Mouse (Mus musculus): ENCODE results near the gene Trp53i13. TPM values are rescaled to one million over a fixed set of nuclear protein-coding genes. Genes with fewer than 3 reads are reported as not detected.
A peak's percentile ranks its signal among the peaks of the same experiment; 100 is the strongest.
"Not testable (repeated sequence)": the region's sequence is repeated elsewhere in the genome, so short reads cannot be mapped to it uniquely, and the experiment has no call there.

Gene Trp53i13
- polyA plus RNA-seq (2015; fragmentation: Nextera tagmentation; extraction: Ambion mirVana): 28.5 and 29.1 TPM in 2 replicates

DNA sequence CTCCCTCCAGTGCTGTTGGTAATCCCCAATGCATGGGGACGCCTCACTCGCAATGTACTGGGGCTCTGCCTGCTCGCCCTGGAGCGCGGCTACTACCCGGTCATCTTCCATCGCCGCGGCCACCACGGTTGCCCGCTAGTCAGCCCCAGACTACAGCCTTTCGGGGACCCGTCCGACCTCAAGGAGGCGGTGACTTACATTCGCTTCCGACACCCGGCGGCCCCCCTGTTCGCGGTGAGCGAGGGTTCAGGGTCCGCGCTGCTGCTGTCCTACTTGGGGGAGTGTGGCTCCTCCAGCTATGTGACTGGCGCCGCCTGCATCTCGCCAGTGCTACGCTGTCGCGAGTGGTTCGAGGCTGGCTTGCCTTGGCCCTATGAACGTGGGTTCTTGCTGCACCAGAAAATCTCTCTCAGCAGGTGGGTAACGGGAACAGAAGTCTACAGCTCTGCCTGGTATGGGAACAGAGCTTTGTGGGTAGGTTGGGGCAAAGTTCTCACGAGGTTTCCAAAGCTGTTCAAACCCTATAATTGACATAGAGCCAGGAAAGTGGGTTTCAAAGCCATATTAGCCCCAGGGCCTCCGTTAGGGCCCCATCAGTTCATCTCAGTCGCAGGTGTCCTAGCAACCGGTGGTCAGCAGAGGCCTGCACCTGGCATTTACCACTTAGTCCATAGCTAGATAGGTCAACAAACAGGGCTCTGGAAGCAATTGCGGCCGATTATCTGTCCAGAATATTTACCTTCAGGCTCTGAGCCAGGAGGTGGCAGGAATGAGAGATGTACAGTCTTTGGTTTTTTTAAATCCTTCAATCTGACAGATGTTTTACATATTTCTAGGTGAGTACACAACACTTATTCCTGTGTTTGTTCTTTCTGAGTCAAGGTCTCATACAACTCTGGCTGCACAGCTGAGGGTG is at the start of gene Trp53i13:
Gene Trp53i13, minus strand, starts transcription at position 344 of the 916 bp plus-strand sequence.
- Histone ChIP-seq H3K27me3 (replicated peaks) (peaks cover 8% of the 10 kb centered on the region; the same call in 1 of the 2 replicates), H3K4me2 (replicated peaks) (peak within 1 kb of the TSS; percentile 98), H3K9ac (peak within 1 kb of the TSS; percentile 62), H3K4me3 (replicated peaks) (peak within 1 kb of the TSS; percentile 51), H3K9me3 (no peaks in the 10 kb centered on the region), H3K4me1 (replicated peaks) (peaks cover 30% of the 10 kb centered on the region), H3K36me3 (no peaks in the 10 kb centered on the region), H3K27ac (peak within 1 kb of the TSS; percentile 29; the same call in 1 of the 2 replicates)
- 9% methylated on average over 39 of the region's 39 CpGs for WGBS
- no peak for ATAC-seq

DNA sequence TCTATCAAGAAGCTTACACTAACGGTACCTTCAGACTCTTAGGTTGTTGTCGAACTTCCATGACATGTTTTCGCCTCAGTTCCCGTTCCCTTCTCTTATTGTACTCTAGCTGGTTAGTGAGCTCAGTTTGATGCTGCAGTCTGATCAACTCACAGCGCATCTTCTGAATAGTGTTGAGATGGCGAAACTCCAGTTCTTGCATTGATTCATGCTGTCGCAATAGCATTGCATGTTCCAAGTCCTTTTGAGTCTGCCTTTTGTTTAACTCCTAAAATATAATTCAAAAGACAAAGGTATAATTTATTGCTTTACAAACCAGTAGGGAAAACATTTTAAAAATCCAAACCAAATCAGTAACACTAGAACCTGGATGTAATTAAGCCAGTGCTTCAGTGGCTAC is 29.5 kb upstream of the Trp53i13 start:
- H3K9ac ChIP-seq: no peak overlapping the region
- H3K4me3 ChIP-seq (replicated peaks): no peak overlapping the region
- ATAC-seq: no peak
- H3K4me1 ChIP-seq (replicated peaks): no peaks in the 10 kb centered on the region
- no peaks in the 10 kb centered on the region for H3K9me3 ChIP-seq
- no peaks in the 10 kb centered on the region for H3K27me3 ChIP-seq (replicated peaks)
- H3K27ac ChIP-seq: no peak overlapping the region
- H3K36me3 ChIP-seq: peaks cover 23% of the 10 kb centered on the region
- 96% methylated on average over 7 of the region's 7 CpGs for WGBS
- H3K4me2 ChIP-seq (replicated peaks): no peak overlapping the region

DNA sequence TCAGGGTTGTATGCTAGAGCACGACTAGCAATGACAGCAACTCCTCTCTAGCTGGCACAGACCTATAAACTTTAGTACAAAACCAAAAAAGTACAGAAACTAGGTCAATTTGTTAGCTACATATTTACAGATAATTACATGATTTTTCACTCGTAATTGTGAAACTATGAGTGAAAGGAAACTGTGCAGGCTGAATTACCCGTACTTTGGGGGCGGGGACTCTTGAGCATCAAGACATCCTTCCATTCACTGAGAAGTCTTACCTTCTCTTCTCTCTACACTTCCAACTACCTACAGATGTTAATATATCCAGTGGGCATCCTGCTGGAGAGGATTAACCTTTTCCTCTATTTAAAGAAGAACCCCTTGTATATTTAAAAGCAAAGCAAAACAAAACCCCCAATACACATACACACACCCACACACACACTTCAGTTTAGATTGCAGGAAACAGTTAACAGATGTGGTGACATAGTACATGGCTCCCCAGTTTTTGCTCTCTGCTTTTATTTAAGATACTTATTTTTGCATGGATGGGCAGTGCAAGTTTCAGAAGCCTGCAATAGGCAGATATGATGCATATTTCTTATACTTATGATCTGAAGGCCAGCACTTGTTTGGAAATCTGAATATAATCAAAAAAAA is 16.5 kb upstream of the Trp53i13 start:
- Histone ChIP-seq H3K9me3 (no peaks in the 10 kb centered on the region), H3K27ac (no peak overlapping the region), H3K4me2 (replicated peaks) (no peak overlapping the region), H3K4me1 (replicated peaks) (no peaks in the 10 kb centered on the region), H3K9ac (no peak overlapping the region), H3K4me3 (replicated peaks) (no peak overlapping the region), H3K36me3 (no peaks in the 10 kb centered on the region), H3K27me3 (replicated peaks) (no peaks in the 10 kb centered on the region)
- no peak for ATAC-seq
- WGBS: 88% methylated on average over 4 of the region's 4 CpGs

DNA sequence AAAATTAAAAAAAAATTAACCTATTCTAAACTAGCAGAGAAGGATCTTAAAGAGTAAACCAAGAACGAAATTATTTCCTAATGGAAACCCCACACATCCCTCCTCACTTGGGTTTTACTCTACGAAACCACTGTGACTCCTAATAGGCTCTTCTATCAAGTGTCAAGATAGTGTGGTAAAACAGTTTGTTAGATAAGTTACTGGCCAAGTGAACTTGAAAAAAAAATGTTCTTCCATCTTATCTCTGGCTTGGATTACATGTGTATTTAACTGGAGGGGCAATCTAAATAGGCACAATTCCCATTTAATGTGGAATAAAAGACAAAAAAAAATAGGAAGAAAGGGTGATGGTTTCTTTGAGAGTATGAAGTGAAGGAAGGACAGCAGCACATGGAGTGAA is 15.1 kb upstream of the Trp53i13 start:
- H3K9me3 ChIP-seq: no peaks in the 10 kb centered on the region
- H3K4me3 ChIP-seq (replicated peaks): no peak overlapping the region
- H3K36me3 ChIP-seq: no peaks in the 10 kb centered on the region
- no peak overlapping the region for H3K4me2 ChIP-seq (replicated peaks)
- no peak for ATAC-seq
- H3K9ac ChIP-seq: no peak overlapping the region
- no peaks in the 10 kb centered on the region for H3K27me3 ChIP-seq (replicated peaks)
- no peak overlapping the region for H3K27ac ChIP-seq
- no peaks in the 10 kb centered on the region for H3K4me1 ChIP-seq (replicated peaks)
- 82% methylated on average over 2 of the region's 2 CpGs for WGBS

DNA sequence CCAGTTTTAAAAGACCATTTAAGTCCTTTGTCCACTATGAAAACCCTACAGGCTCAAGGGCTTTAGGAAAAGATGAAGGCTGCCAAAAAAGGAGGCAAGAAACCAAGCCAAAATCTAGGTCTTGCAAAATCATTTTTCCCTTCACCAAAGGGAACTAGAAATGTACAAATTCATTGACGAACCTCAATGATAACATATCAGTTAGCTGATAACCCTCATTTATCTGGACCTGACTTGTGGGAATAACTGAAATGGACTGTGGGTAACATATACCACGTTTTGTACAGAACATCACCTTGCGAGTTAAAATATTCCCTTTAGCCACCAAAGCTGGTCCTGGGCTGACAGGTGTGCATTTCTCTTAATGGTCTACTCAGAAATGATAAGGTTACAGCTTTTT is 13.9 kb upstream of the Trp53i13 start:
- no peaks in the 10 kb centered on the region for H3K9me3 ChIP-seq

DNA sequence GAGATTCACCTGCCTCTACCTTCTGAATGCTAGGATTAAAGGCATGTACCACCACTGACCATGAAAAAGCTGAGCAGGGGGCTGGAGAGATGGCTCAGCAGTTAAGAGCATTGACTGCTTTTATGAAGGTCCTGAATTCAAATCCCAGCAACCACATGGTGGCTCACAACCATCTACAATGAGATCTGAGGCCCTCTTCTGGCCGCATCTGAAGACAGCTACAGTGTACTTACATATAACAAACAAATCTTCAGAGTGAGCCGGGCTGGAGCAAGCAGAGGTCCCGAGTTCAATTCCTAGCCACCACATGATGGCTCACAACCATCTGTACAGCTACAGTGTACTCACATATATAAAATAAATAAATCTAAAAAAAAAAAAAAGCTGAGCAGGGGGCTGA is 12.6 kb upstream of the Trp53i13 start:
- ATAC-seq; H3K4me3 ChIP-seq (replicated peaks); H3K27me3 ChIP-seq (replicated peaks); H3K4me1 ChIP-seq (replicated peaks); H3K27ac ChIP-seq; H3K9me3 ChIP-seq; H3K36me3 ChIP-seq; H3K4me2 ChIP-seq (replicated peaks); H3K9ac ChIP-seq: not testable (repeated sequence)
- WGBS: 84% methylated on average over 3 of the region's 3 CpGs

More for the DNA sequence above, 13.9 kb upstream of the Trp53i13 start:
- H3K36me3 ChIP-seq: no peaks in the 10 kb centered on the region
- no peak for ATAC-seq
- no peak overlapping the region for H3K9ac ChIP-seq
- WGBS: 80% methylated on average over 3 of the region's 3 CpGs
- no peaks in the 10 kb centered on the region for H3K27me3 ChIP-seq (replicated peaks)
- H3K4me2 ChIP-seq (replicated peaks): no peak overlapping the region
- H3K4me3 ChIP-seq (replicated peaks): no peak overlapping the region
- no peak overlapping the region for H3K27ac ChIP-seq
- no peaks in the 10 kb centered on the region for H3K4me1 ChIP-seq (replicated peaks)

DNA sequence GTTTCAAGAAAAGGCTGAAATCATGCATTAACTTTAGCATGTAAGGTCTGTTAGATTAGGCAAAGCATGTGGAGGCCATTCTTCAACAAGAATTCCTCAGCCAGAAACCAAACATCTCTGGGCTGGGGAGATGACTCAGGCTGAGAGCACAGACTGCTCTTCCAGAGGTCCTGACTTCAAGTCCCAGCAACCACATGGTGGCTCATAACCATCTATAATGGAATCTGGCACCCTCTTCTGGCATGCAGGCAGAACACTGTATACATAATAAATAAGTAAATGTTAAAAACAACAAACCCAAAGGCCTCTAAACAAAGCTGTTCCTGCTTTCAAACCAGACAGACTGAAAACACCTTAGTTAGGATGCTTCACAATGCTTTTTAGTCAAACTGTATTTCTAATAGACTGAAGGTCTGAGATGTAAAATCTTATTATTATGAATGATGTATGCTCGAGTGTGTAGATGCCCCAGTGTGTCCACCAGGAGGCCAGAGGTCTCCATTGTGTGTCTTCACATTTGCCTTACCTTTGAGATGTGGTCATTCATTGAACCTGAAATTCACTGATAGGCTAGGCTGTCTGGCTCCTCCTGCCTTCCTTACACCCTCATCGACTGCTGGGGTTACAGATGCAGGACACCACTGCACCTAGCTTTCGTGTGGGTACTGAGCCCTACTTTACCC is 10.2 kb upstream of the Trp53i13 start:
- H3K9me3 ChIP-seq: no peaks in the 10 kb centered on the region
- no peak overlapping the region for H3K27ac ChIP-seq
- no peaks in the 10 kb centered on the region for H3K27me3 ChIP-seq (replicated peaks)
- no peak overlapping the region for H3K9ac ChIP-seq
- no peaks in the 10 kb centered on the region for H3K36me3 ChIP-seq
- WGBS: 83% methylated on average over 3 of the region's 3 CpGs
- H3K4me2 ChIP-seq (replicated peaks): no peak overlapping the region
- ATAC-seq: no peak
- H3K4me3 ChIP-seq (replicated peaks): no peak overlapping the region
- H3K4me1 ChIP-seq (replicated peaks): no peaks in the 10 kb centered on the region

DNA sequence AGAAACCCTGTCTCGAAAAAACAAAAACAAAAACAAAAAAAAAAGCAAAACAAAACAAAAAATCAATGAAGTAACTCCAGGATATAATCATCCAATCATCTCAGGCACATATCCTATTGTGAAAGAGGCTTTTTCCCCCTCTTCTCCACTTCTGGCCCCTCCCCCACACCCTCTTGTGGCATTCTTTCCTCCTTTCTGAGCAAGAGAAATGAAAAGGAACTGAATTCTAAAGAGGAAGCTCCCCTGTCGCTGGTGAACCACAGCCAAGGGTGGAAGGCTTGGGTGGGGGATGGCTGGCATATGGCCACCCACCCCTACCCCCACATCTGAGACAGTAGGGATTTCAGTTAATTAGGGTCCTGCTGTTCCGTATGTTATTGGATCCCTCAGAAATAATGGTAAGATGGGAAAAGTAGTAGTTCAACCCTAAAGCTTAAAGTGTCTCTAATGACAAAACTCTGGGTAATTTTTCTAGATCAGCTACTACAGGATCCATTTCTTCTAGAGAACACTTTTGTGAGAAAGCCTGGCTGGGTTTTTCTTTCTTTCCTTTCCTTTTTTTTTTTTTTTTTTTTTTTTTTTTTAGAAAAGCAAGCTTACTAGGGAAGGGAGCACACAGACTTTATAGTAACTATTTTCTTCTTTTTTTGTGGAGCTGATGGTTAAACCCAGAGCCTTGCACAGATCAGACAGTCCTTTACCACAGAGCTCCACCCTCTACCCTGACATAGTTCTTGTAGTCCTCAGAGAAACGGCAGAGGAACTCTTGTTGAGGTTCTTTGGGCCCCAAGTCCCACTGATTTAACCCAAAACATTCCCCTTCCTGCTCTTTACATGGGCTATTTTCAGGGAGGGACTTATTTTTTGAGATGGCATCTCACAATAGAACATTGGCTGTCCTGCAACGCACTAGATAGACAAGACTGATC is 5.1 kb upstream of the Trp53i13 start:
- Histone ChIP-seq H3K4me3 (replicated peaks) (no peak overlapping the region), H3K9me3 (no peaks in the 10 kb centered on the region), H3K36me3 (no peaks in the 10 kb centered on the region), H3K4me2 (replicated peaks) (no peak overlapping the region), H3K27ac (no peak overlapping the region), H3K27me3 (replicated peaks) (peaks cover 3% of the 10 kb centered on the region; the same call in 1 of the 2 replicates), H3K4me1 (replicated peaks) (peaks cover 3% of the 10 kb centered on the region), H3K9ac (no peak overlapping the region)
- no peak for ATAC-seq
- WGBS: 56% methylated on average over 5 of the region's 5 CpGs

DNA sequence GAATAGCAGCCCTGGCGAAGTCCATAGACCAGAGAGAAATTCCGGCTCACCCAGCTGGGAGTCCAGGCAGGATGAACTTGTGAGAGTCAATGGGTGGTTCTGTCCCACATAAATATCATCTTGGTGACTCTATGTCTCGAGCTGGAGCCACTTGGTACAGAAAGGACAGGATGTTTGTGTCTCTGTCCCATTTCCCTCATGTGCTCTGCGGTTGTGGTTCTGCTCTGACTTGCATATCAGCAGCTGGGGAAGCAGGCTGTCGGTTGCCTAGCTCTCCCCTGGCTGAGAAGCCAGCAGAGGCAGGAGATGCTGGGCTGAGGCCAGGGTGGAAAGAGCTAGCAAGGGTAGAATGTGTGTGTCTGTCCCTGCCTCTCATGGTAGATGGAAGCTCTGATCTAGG is 3.3 kb upstream of the Trp53i13 start, which contains the start of gene Gm10392:
Gene Gm10392, minus strand, starts transcription at position 156 of the 400 bp plus-strand sequence.
- Histone ChIP-seq H3K4me2 (replicated peaks) (no peak within 1 kb of the TSS), H3K4me3 (replicated peaks) (no peak within 1 kb of the TSS), H3K36me3 (no peaks in the 10 kb centered on the region), H3K4me1 (replicated peaks) (peaks cover 20% of the 10 kb centered on the region), H3K27me3 (replicated peaks) (peaks cover 8% of the 10 kb centered on the region; the same call in 1 of the 2 replicates), H3K9ac (no peak within 1 kb of the TSS), H3K9me3 (no peaks in the 10 kb centered on the region), H3K27ac (no peak within 1 kb of the TSS)
- 59% methylated on average over 5 of the region's 5 CpGs for WGBS
- ATAC-seq: no peak

DNA sequence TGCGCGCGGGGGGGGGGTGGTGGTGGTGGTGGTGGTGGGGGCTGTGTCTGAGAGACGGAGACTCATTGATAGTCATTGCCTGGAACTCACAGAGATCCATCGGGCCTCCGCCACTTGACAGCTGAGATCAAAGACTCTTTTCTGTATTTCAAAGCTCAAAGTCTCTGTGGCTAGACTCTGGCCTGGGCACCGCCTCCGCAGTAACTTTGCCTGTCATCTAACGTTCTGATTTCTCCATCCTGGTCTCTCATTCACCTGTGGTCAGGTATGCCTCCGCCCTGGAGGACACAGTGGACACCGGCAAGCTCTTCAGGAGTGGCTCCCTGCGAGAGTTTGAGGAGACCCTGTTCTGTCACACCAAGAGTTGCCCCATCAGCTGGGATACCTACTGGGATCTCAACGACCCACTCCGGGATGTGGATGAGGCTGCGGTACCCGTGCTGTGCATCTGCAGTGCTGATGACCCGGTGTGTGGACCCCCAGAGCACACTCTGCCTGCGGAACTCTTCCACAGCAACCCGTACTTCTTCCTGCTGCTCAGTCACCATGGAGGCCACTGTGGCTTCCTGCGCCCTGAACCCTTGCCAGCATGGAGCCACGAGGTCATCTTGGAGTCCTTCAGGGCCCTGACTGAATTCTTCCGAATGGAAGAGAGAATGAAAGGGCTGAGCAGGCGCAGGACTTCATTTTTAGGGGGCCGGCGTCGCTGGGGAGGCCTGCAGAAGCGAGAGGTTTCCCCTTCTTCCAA is 2.4 kb upstream of the Trp53i13 start:
- 79% methylated on average over 27 of the region's 27 CpGs for WGBS
- ATAC-seq: no peak
- Histone ChIP-seq H3K9me3 (no peaks in the 10 kb centered on the region), H3K9ac (no peak overlapping the region), H3K36me3 (no peaks in the 10 kb centered on the region), H3K4me3 (replicated peaks) (no peak overlapping the region), H3K4me2 (replicated peaks) (no peak overlapping the region), H3K27ac (no peak overlapping the region), H3K4me1 (replicated peaks) (peaks cover 25% of the 10 kb centered on the region), H3K27me3 (replicated peaks) (peaks cover 8% of the 10 kb centered on the region; the same call in 1 of the 2 replicates)

Data from intestine, embryonic 15.5 days (tissue).